8 mouse cellular contexts compared by ENCODE assay signal in the genomic region with DNA sequence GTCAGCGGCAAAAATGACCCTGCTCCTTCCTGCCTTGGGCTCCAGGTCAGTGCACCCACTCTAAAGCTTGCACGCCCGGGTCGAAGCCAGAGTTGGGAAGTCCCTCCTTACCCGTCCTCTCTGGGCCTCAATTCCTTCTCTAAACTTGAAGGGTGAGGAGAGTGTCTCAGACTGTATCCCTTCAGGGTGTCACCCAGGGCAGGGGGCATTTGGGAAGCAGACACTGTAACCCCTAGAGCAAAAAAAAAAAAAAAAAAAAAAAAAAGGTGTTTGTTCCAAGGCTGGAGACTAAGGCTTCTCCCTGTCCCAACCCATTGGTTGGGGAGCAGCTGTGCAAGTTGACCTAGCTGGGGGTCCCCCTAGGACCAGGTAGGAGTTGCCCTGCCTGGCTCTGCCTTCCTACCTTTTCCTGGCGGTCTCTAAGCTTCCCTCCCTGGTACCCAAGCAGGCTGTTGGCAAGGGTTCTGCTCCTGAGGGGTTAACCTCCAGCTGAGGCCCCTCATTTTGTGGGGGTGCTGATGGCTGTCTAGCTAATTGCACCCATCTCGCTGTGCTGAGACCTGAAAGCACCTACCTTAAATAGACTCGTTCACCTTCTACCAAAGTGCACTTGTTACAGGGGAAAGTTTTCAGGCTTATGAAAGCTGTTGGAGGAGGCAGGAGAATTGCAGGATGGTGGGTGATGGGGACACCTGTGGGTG. TPM values are rescaled to one million over a fixed set of nuclear protein-coding genes. Genes with fewer than 3 reads are reported as not detected.
DNase-seq lines count a peak whose midpoint lies in the region; ATAC-seq and TF ChIP-seq lines count a peak whose summit lies in the region.

No protein-coding gene starts in this region.

- H3K79me2 ChIP-seq in CH12.LX (replicated peaks; ENCODE audit: control insufficient read depth, extremely low read depth, insufficient read depth, poor library complexity, severe bottlenecking) = peaks cover 47% of the 10 kb centered on the region

- TF ChIP-seq RAD21 in CH12.LX (IDR thresholded peaks at IDR 0.05; ENCODE audit: low read depth, low read length) = no peak

- no peak for TF ChIP-seq EP300 in CH12.LX (IDR thresholded peaks at IDR 0.05; ENCODE audit: low read length)
- no peak for TF ChIP-seq EP300 in liver, embryonic 14.5 days (IDR thresholded peaks at IDR 0.05; ENCODE audit: low read depth)

- H3K27me3 ChIP-seq in heart, embryonic 12.5 days (replicated peaks) = peaks cover 18% of the 10 kb centered on the region
- no peaks in the 10 kb centered on the region for H3K27me3 ChIP-seq in CH12.LX (replicated peaks)
- H3K27me3 ChIP-seq in forebrain, embryonic 12.5 days = peaks cover 52% of the 10 kb centered on the region
- no peaks in the 10 kb centered on the region; the same call in 1 of the 2 replicates for H3K27me3 ChIP-seq in liver, embryonic 14.5 days (ENCODE audit: control insufficient read depth, insufficient read depth, low read length)

- in situ Hi-C loops in CH12.LX (cut with MboI; ENCODE audit: low pct_ligation_motif_present, low pct_unique_long_range_greater_than_20kb, low sequenced_read_pairs) = no loop called here

- DNase-seq in heart, adult 8-10 months (ENCODE audit: low spot score) = no peak
- no peak for DNase-seq in CH12.LX (ENCODE audit: extremely low read depth)
- DNase-seq in liver, embryonic 14.5 days (ENCODE audit: low read depth in 3 of 3, low spot score in 3 of 3) = no peak
- no peak for DNase-seq in layer of hippocampus, postnatal 25 days (ENCODE audit: extremely low spot score in 1 of 2, low spot score in 1 of 2)
- DNase-seq in gastrocnemius, postnatal 4 days (ENCODE audit: low spot score in 2 of 2) = no peak

- TF ChIP-seq CTCF in CH12.LX (conservative IDR thresholded peaks at IDR 0.05 in 1 of 2, IDR thresholded peaks at IDR 0.05 in 1 of 2; ENCODE audit: low read depth in 2 of 2, low read length in 2 of 2) = no peak
- TF ChIP-seq CTCF in liver, embryonic 14.5 days (IDR thresholded peaks at IDR 0.05; ENCODE audit: low read depth) = no peak

- no peak for ATAC-seq in heart, embryonic 12.5 days (ENCODE audit: insufficient number of reproducible peaks, low FRiP score)
- no peak for ATAC-seq in forebrain, embryonic 12.5 days (ENCODE audit: low FRiP score)
- no peak for ATAC-seq in liver, embryonic 14.5 days (ENCODE audit: insufficient read depth)
- ATAC-seq in inflammation-experienced regulatory T-cells, adult 6 months = no peak

- 50% methylated on average over 8 of the region's 8 CpGs for WGBS in heart, embryonic 12.5 days
- WGBS in forebrain, embryonic 12.5 days = 68% methylated on average over 8 of the region's 8 CpGs
- WGBS in liver, embryonic 14.5 days (ENCODE audit: insufficient replicate concordance) = 36% methylated on average over 8 of the region's 8 CpGs

- TF ChIP-seq POLR2A in CH12.LX (IDR thresholded peaks at IDR 0.05; ENCODE audit: low read depth, low read length) = no peak

- no peaks in the 10 kb centered on the region for H3K36me3 ChIP-seq in heart, embryonic 12.5 days
- peaks cover 0 to 45% of the 10 kb centered on the region in 2 experiments for H3K36me3 ChIP-seq in CH12.LX (replicated peaks in 1 of 2; ENCODE audit: control insufficient read depth in 1 of 2, insufficient read depth in 1 of 2, low read length in 1 of 2)
- H3K36me3 ChIP-seq in forebrain, embryonic 12.5 days (replicated peaks) = no peaks in the 10 kb centered on the region
- no peaks in the 10 kb centered on the region for H3K36me3 ChIP-seq in liver, embryonic 14.5 days (replicated peaks; ENCODE audit: control insufficient read depth, insufficient read depth, low read depth)

- dilution Hi-C loops in CH12.LX (cut with MboI; ENCODE audit: extremely low pct_ligation_motif_present, extremely low pct_unique_long_range_greater_than_20kb, low sequenced_read_pairs) = no loop called here

- H3K9ac ChIP-seq in heart, embryonic 12.5 days = peak overlapping the region; percentile 72; the same call in 1 of the 2 replicates
- H3K9ac ChIP-seq in CH12.LX (ENCODE audit: insufficient read depth, low read depth) = peak overlapping the region; percentile 59
- no peak overlapping the region for H3K9ac ChIP-seq in forebrain, embryonic 12.5 days
- 0 out of 2 replicates have a peak overlapping the region, but pooled peaks have one; percentile 11 for H3K9ac ChIP-seq in liver, embryonic 14.5 days (replicated peaks)

- H3K4me1 ChIP-seq in heart, embryonic 12.5 days (replicated peaks) = peaks cover 56% of the 10 kb centered on the region
- H3K4me1 ChIP-seq in CH12.LX (ENCODE audit: control insufficient read depth in 1 of 2, insufficient read depth in 2 of 2) = peaks cover 67 to 68% of the 10 kb centered on the region in 2 experiments
- H3K4me1 ChIP-seq in forebrain, embryonic 12.5 days = peaks cover 33% of the 10 kb centered on the region
- H3K4me1 ChIP-seq in liver, embryonic 14.5 days (replicated peaks; ENCODE audit: control insufficient read depth in 2 of 2, insufficient read depth in 2 of 2, low read length in 1 of 2) = peaks cover 0 to 33% of the 10 kb centered on the region in 2 experiments; a peak in 3 of 4 replicates

- no peak overlapping the region for H3K27ac ChIP-seq in heart, embryonic 12.5 days (ENCODE audit: poor library complexity, severe bottlenecking)
- peak overlapping the region; percentile 60; the same call in 1 of the 2 replicates for H3K27ac ChIP-seq in CH12.LX (ENCODE audit: insufficient read depth, low read depth)
- no peak overlapping the region for H3K27ac ChIP-seq in forebrain, embryonic 12.5 days
- H3K27ac ChIP-seq in liver, embryonic 14.5 days = no peak overlapping the region

- peak overlapping the region; percentile 77 for H3K4me2 ChIP-seq in heart, embryonic 12.5 days
- peak overlapping the region; percentile 80 for H3K4me2 ChIP-seq in CH12.LX (ENCODE audit: insufficient read depth, low read depth, poor library complexity, severe bottlenecking)
- H3K4me2 ChIP-seq in forebrain, embryonic 12.5 days = peak overlapping the region; percentile 86
- H3K4me2 ChIP-seq in liver, embryonic 14.5 days (ENCODE audit: low read depth) = peak overlapping the region; percentile 67

- no peaks in the 10 kb centered on the region for H3K9me3 ChIP-seq in heart, embryonic 12.5 days (replicated peaks)
- H3K9me3 ChIP-seq in CH12.LX (replicated peaks; ENCODE audit: low read length) = no peaks in the 10 kb centered on the region
- H3K9me3 ChIP-seq in forebrain, embryonic 12.5 days = no peaks in the 10 kb centered on the region
- H3K9me3 ChIP-seq in liver, embryonic 14.5 days (ENCODE audit: control insufficient read depth, low read length) = no peaks in the 10 kb centered on the region

- peak overlapping the region; percentile 59 for H3K4me3 ChIP-seq in heart, embryonic 12.5 days
- peak overlapping the region; percentile 82 to 91 (median 83) for H3K4me3 ChIP-seq in CH12.LX (replicated peaks in 1 of 3; ENCODE audit: low read depth in 2 of 3, low read length in 2 of 3, poor library complexity in 1 of 3)
- peak overlapping the region; percentile 47 for H3K4me3 ChIP-seq in forebrain, embryonic 12.5 days (replicated peaks)
- peak overlapping the region; percentile 44 to 46 for H3K4me3 ChIP-seq in liver, embryonic 14.5 days (ENCODE audit: insufficient read depth in 1 of 2, low read depth in 2 of 2, low read length in 2 of 2)

TF ChIP-seq in CH12.LX, 34 proteins besides CTCF, POLR2A, EP300 and RAD21:
- TF ChIP-seq ZNF384 (IDR thresholded peaks at IDR 0.05; ENCODE audit: low read depth, low read length) = peak; percentile 48; the same call in 1 of the 2 replicates
- no peak for TF ChIP-seq NRF1 (IDR thresholded peaks at IDR 0.05; ENCODE audit: low read depth, low read length)

RNA-seq across cellular contexts. Expression of a gene that starts 1.1 kb away (rescaled TPM):
- 2.2 and 3.5 TPM in 2 replicates for polyA plus RNA-seq in heart, embryonic 12.5 days (2016; fragmentation: Nextera tagmentation; extraction: Ambion mirVana)
- total RNA-seq in heart, adult 8-10 months (2022) = 10 to 100 TPM; 14.7 to 19.5 (median 17.7) TPM
- 29.7 and 36.6 TPM in 2 replicates for total RNA-seq in CH12.LX (2012; rRNA removed)
- total RNA-seq in CH12.LX (2014; rRNA removed) = 13.5 and 13.9 TPM in 2 replicates
- polyA plus RNA-seq in CH12.LX (2012; ENCODE audit: insufficient read length, low read depth) = 129 and 131 TPM in 2 replicates
- 0.70 and 1.3 TPM in 2 replicates for polyA plus RNA-seq in forebrain, embryonic 12.5 days (2016; fragmentation: Nextera tagmentation; extraction: Ambion mirVana)
- polyA plus RNA-seq in liver, embryonic 14.5 days (2012; rRNA removed) = 4.8 and 6.2 TPM in 2 replicates
- polyA plus RNA-seq in liver, embryonic 14.5 days (2014; fragmentation: Nextera tagmentation; extraction: Ambion mirVana) = 2.0 and 2.1 TPM in 2 replicates
- total RNA-seq in layer of hippocampus, postnatal 25 days (2021) = 100 to 1,000 TPM; 116 to 146 TPM
- 10 to 100 TPM in 2 of 3 experiments, 1 to 10 TPM in 1; 9.8 to 12.8 (median 11.9) TPM for polyA plus RNA-seq in inflammation-experienced regulatory T-cells, adult 6 months (2017; shearing (Covaris generic))
- 10 to 100 TPM; 21.2 to 24.0 TPM for total RNA-seq in gastrocnemius, postnatal 4 days (2021)

RNA-seq across cellular contexts. Expression of a gene that starts 30.2 kb away (rescaled TPM):
- polyA plus RNA-seq in heart, embryonic 12.5 days (2016; fragmentation: Nextera tagmentation; extraction: Ambion mirVana) = 81.7 and 86.4 TPM in 2 replicates
- 100 to 1,000 TPM; 184 to 207 (median 193) TPM for total RNA-seq in heart, adult 8-10 months (2022)
- total RNA-seq in CH12.LX (2012; rRNA removed) (9.4 and 10.7 TPM in 2 replicates), CH12.LX (2014; rRNA removed) (10.2 and 11.8 TPM in 2 replicates)
- polyA plus RNA-seq in CH12.LX (2012; ENCODE audit: insufficient read length, low read depth) = 29.4 and 37.1 TPM in 2 replicates
- polyA plus RNA-seq in forebrain, embryonic 12.5 days (2016; fragmentation: Nextera tagmentation; extraction: Ambion mirVana) = 2.0 and 2.8 TPM in 2 replicates
- 3.7 and 5.4 TPM in 2 replicates for polyA plus RNA-seq in liver, embryonic 14.5 days (2012; rRNA removed)
- 7.6 and 8.5 TPM in 2 replicates for polyA plus RNA-seq in liver, embryonic 14.5 days (2014; fragmentation: Nextera tagmentation; extraction: Ambion mirVana)
- total RNA-seq in layer of hippocampus, postnatal 25 days (2021) = 10 to 100 TPM; 11.4 to 12.9 TPM
- polyA plus RNA-seq in inflammation-experienced regulatory T-cells, adult 6 months (2017; shearing (Covaris generic)) = 1 to 10 TPM in 2 of 3 experiments, under 1 TPM in 1; 0.99 to 1.9 (median 1.6) TPM
- total RNA-seq in gastrocnemius, postnatal 4 days (2021) = 100 to 1,000 TPM; 221 to 269 TPM

RNA-seq across cellular contexts. Expression of a gene that starts 54.8 kb away (rescaled TPM):
- 99.4 and 116 TPM in 2 replicates for polyA plus RNA-seq in heart, embryonic 12.5 days (2016; fragmentation: Nextera tagmentation; extraction: Ambion mirVana)
- total RNA-seq in heart, adult 8-10 months (2022) = 10 to 100 TPM; 28.3 to 35.2 (median 30.0) TPM
- total RNA-seq in CH12.LX (2012; rRNA removed) (137 and 149 TPM in 2 replicates), CH12.LX (2014; rRNA removed) (78.1 and 81.9 TPM in 2 replicates)
- polyA plus RNA-seq in CH12.LX (2012; ENCODE audit: insufficient read length, low read depth) = 135 and 158 TPM in 2 replicates
- 151 and 173 TPM in 2 replicates for polyA plus RNA-seq in forebrain, embryonic 12.5 days (2016; fragmentation: Nextera tagmentation; extraction: Ambion mirVana)
- 64.0 and 70.6 TPM in 2 replicates for polyA plus RNA-seq in liver, embryonic 14.5 days (2012; rRNA removed)
- polyA plus RNA-seq in liver, embryonic 14.5 days (2014; fragmentation: Nextera tagmentation; extraction: Ambion mirVana) = 157 and 165 TPM in 2 replicates
- total RNA-seq in layer of hippocampus, postnatal 25 days (2021) = 10 to 100 TPM; 20.0 to 21.9 TPM
- polyA plus RNA-seq in inflammation-experienced regulatory T-cells, adult 6 months (2017; shearing (Covaris generic)) = 10 to 100 TPM; 34.6 to 68.7 (median 39.4) TPM
- 10 to 100 TPM; 42.9 to 43.8 TPM for total RNA-seq in gastrocnemius, postnatal 4 days (2021)
